Mouse (Mus musculus): ENCODE measurements around the gene Arsg.

GRCm38 (mm10) chr11:109497990-109498389 is 24.8 kb downstream of the Arsg start:
- TF ChIP-seq POLR2A (IDR thresholded peaks at IDR 0.05; ENCODE audit: low read depth, low read length) (no peak), CTCF (IDR thresholded peaks at IDR 0.05; ENCODE audit: extremely low read depth, insufficient read depth, insufficient read length, insufficient replicate concordance) (no peak)

Data from spleen, adult 2 months (tissue).